Mouse (Mus musculus) monocyte, adult 59 days (primary cell): ENCODE measurements around the gene Gatad1. TPM values are rescaled to one million over a fixed set of nuclear protein-coding genes. Genes with fewer than 3 reads are reported as not detected.

Experiments used
- total RNA-seq, 2 experiments: library from RNA; stranded (reverse); gene quantifications; one replicate each; pipeline ENCODE4 v1.2.4; 2023

The Gatad1 gene
- total RNA-seq: 10 to 100 TPM; 50.2 to 60.1 TPM

GRCm38 (mm10) chr5:3657085-3657484 lies at the start of gene Gatad1:
Gene Gatad1, minus strand, starts transcription at chr5:3657185.

DNA sequence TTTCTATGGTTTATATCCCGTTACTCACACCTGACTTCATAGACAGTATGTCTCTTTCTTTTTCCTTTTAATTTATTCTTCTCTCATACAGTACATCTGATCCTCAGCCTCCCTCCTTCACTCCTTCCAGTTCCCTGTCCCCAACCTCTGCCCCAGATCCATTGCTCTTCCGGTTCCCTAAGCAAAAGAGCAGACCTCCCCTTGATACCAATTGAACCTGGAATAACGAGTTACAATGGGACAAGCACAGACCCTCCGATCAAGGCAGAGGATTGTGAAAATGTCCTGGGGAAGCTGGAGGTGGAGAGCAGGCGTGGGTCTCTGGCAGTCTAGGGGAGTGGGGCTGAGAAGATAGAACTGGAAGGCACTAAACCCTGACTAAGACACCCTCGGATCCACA lies 6.1 kb downstream of the Gatad1 start, which contains the start of gene Tmbim7:
Tmbim7 (plus strand) TSS at position 301 of the 400 bp plus-strand sequence.

DNA sequence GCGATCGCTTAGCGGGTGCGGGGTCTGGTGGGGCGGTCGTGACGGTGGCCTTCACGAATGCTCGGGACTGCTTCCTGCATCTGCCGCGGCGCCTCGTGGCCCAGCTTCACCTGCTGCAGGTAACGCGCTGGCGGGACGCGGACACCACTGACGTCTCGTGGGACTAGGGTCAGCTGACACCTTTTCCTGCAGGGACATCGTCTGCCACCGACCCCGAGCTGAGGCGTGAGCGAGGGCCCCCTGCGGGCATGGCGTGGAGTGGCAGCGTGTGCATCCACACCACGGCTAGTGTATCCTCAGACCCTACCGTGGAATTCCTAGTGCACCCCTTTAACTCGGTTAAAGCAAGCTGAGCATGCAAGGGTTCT lies 60.6 kb downstream of the Gatad1 start, which contains the start of gene Rbm48:
Rbm48 (minus strand) TSS at position 187 of the 368 bp plus-strand sequence.

DNA sequence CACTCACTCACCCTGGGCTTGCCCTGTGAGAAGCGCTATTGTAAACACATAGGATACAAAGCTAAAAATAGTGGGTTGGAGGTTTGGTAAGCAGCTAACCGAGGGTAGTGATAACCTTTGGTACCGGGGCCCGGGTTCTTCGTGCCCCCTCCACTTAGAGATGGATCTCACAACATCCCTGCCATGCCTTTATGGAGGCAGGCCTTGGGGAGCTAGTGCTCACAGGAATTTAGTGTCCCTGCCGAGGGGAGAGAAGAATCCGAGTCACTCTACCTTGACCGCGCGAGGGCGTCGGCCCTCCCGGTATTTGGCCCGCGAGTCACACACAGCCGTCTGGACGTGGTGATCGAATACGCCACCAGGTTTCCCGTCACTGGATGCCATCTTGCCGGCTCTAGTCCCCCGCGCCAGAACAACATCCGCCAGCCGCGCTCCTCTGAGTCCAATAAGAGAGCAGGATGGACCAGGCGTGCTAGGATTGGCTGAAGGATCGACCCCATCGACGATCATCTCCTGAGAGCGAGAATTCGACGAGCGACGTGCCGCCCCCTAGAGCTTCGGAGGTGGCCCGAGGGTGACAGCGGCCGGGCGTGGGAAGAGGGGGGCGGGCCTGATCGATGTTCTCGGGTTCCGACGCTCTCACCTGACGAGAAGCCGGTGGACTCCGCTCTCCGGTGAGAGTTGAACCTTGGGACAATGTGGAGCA lies 61.1 kb downstream of the Gatad1 start, which contains the start of gene Pex1:
Pex1 (plus strand) TSS at position 374 of the 706 bp plus-strand sequence.

Other genes starting within 250 kb of the Gatad1 start
- 10 to 100 TPM; 46.4 to 61.1 TPM for gene Fam133b, start 113.4 kb downstream of the Gatad1 start, total RNA-seq
- gene 1700109H08Rik, start 85.6 kb downstream of the Gatad1 start, total RNA-seq: 10 to 100 TPM; 12.6 to 12.8 TPM
- gene Pex1, start 61.1 kb downstream of the Gatad1 start, total RNA-seq: 10 to 100 TPM; 17.5 to 20.7 TPM
- 10 to 100 TPM; 21.6 to 24.3 TPM for gene Rbm48, start 60.6 kb downstream of the Gatad1 start, total RNA-seq
- gene Tmbim7, start 6.0 kb downstream of the Gatad1 start, total RNA-seq: not detected
- 10 to 100 TPM; 38.8 to 45.2 TPM for gene Ankib1, start 145.7 kb upstream of the Gatad1 start, total RNA-seq
- gene Krit1, start 146.0 kb upstream of the Gatad1 start, total RNA-seq: 10 to 100 TPM; 50.7 to 54.4 TPM
- not detected for gene Lrrd1, start 188.0 kb upstream of the Gatad1 start, total RNA-seq
- 1 to 10 TPM; 5.5 to 6.0 TPM for gene Mterf1a, start 236.7 kb upstream of the Gatad1 start, total RNA-seq